14 mouse cellular contexts compared by ENCODE assay signal in genomic region chr7:110361516-110361915, GRCm38 (mm10).
"Had no signal": no experiment of that assay in that cellular context is flagged by ENCODE, and none has a peak within 500 bp of the region (broad histone marks: within the 10 kb centered on the region; RNA-seq: fewer than 3 reads in every experiment).

No protein-coding gene starts in this region.

- ATAC-seq: liver, postnatal 0 days; lung, postnatal 0 days had no signal

- DNase-seq: liver, embryonic 13.5 days; liver, postnatal 0 days; lung, adult 2 months; lung, postnatal 14 days; lung, postnatal 36 days; midbrain, embryonic 14.5 days; retina, postnatal 1 day; right cerebral cortex, postnatal 14 days; right cerebral cortex, postnatal 4 days; spleen, adult 18-20 months; thymus, adult 2 months; thymus, postnatal 25 days; thymus, postnatal 4 days had no signal
